Mouse (Mus musculus) thymus, postnatal 4 days (tissue): Measurements from ENCODE around the gene Dcaf7.
A peak's percentile ranks its signal among the peaks of the same experiment; 100 is the strongest.
"Not testable (repeated sequence)": the region's sequence is repeated elsewhere in the genome, so short reads cannot be mapped to it uniquely, and the experiment has no call there.

Experiments used
- DNase-seq: peaks from one replicate; pipeline ENCODE4 v3.0.0; 2021

Dcaf7 gene

GRCm38 (mm10) chr11:106036548-106037417 is at the start of gene Dcaf7:
Dcaf7 (plus strand) TSS chr11:106036872.
- DNase-seq: peak; percentile 95

- no peak for DNase-seq
These were observed 49.2 kb upstream of the Dcaf7 start for GRCm38 (mm10) chr11:105987446-105987845.

- no peak for DNase-seq
These were observed 47.2 kb upstream of the Dcaf7 start for GRCm38 (mm10) chr11:105989446-105989845.

GRCm38 (mm10) chr11:105990231-105990630 is 46.4 kb upstream of the Dcaf7 start:
- no peak for DNase-seq

GRCm38 (mm10) chr11:105994375-105994774 is 42.3 kb upstream of the Dcaf7 start, which contains the start of gene Ace3:
Ace3 (plus strand) TSS chr11:105994675.
- no peak for DNase-seq

- DNase-seq: no peak
These were observed 36.6 kb upstream of the Dcaf7 start for GRCm38 (mm10) chr11:106000062-106000461.

GRCm38 (mm10) chr11:106001718-106002117 is 35.0 kb upstream of the Dcaf7 start:
- DNase-seq: peak; percentile 24

GRCm38 (mm10) chr11:106004576-106004975 is 32.1 kb upstream of the Dcaf7 start:
- no peak for DNase-seq

GRCm38 (mm10) chr11:106005970-106006369 is 30.7 kb upstream of the Dcaf7 start:
- DNase-seq: no peak

GRCm38 (mm10) chr11:106007821-106008220 is 28.9 kb upstream of the Dcaf7 start, which contains the start of gene Kcnh6:
Kcnh6 (plus strand) TSS chr11:106008124.
- peak; percentile 92 for DNase-seq

- DNase-seq: no peak
These were observed 24.0 kb upstream of the Dcaf7 start for GRCm38 (mm10) chr11:106012711-106013110.

- no peak for DNase-seq
These were observed 23.0 kb upstream of the Dcaf7 start for GRCm38 (mm10) chr11:106013556-106014225.

GRCm38 (mm10) chr11:106016440-106016839 is 20.2 kb upstream of the Dcaf7 start:
- DNase-seq: no peak

GRCm38 (mm10) chr11:106020051-106020763 is 16.5 kb upstream of the Dcaf7 start:
- DNase-seq: peak; percentile 82

GRCm38 (mm10) chr11:106025774-106026173 is 10.9 kb upstream of the Dcaf7 start:
- no peak for DNase-seq

GRCm38 (mm10) chr11:106026465-106027151 is 10.1 kb upstream of the Dcaf7 start:
- DNase-seq: peak; percentile 89

GRCm38 (mm10) chr11:106027607-106028006 is 9.1 kb upstream of the Dcaf7 start:
- no peak for DNase-seq

GRCm38 (mm10) chr11:106032074-106032473 is 4.6 kb upstream of the Dcaf7 start:
- DNase-seq: not testable (repeated sequence)

GRCm38 (mm10) chr11:106033491-106033919 is 3.2 kb upstream of the Dcaf7 start:
- DNase-seq: peak; percentile 45

- DNase-seq: no peak
These were observed 1.7 kb upstream of the Dcaf7 start for GRCm38 (mm10) chr11:106034986-106035385.

- DNase-seq: peak; percentile 58
These were observed 713 bp downstream of the Dcaf7 start for GRCm38 (mm10) chr11:106037418-106037751.

- no peak for DNase-seq
These were observed 7.7 kb downstream of the Dcaf7 start for GRCm38 (mm10) chr11:106044349-106044748.

- no peak for DNase-seq
These were observed 8.6 kb downstream of the Dcaf7 start for GRCm38 (mm10) chr11:106045256-106045655.
